Mouse (Mus musculus) mesoderm, embryonic 11.5 days (tissue): Measurements from ENCODE around the gene Cipc.

Source experiments
- DNase-seq: peaks from one replicate; pipeline ENCODE4 v3.0.0-alpha.2; 2012; ENCODE audit warnings: low read depth, low spot score

Gene Cipc

DNA sequence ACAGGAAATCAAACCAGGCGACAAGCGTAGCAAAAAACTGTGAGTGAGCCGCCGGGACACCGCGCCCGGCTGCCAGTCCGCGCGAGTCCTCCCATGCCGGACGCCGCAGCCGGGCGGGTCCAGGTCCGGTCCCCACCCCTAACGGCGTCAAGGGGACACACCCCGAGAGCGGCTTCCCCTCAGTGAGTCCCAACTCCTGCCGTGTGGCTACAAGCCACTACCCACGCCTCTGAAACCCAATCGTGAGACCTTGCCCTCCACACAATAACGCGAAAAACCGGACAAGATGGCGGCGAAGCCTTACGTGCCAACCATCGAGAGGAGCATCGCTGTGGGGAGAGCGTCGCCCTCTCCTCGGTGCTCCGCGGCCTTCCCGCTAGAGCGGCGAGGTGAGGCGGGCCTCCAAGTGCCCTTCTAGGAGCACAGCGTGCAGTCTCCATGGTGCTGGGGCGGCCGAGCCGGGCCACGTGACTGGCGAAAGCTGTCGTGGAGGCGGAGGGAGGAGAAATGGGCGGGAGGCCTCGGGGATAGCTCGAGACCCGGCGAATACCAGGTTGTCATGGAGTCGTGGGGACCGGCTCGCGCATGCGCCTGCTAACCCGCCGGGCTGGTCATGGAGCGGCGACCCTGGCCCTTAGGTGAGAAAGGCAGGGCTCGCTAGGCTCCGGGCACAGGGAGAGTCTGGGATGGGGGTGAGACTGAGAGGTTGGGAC, at the start of gene Cipc:
Cipc (plus strand) TSS at position 182 of the 713 bp plus-strand sequence.
- DNase-seq = peak; percentile 99

DNA sequence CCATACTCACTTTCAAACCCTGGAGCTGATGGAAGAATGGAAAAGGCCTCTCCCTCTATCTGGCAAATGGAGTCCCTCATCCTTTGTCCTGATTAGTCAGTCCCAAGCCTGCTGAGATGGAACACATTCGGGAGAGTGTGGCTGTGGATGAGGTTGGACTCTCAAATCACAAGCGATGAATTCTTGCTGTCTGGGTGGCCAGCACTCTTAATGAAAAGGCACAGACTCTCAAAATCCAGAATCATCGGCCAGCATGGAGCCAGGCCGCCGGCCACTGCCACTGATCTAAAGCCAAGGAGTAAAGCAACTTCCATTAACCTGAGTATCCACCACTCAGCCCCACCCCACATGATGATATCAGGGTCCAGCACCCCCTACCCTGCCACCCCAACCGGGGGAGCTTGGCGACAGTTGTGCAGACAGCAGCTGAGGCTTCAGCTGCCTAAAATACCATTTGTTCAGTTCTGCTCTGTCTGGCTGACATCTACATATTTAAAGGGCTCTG, 49.0 kb upstream of the Cipc start:
- no peak for DNase-seq

GRCm38 (mm10) chr12:86898448-86898847, 48.4 kb upstream of the Cipc start:
- DNase-seq = no peak

GRCm38 (mm10) chr12:86899461-86900179, 47.2 kb upstream of the Cipc start:
- no peak for DNase-seq

- DNase-seq = no peak
These were observed 42.7 kb upstream of the Cipc start for GRCm38 (mm10) chr12:86903828-86904806.

DNA sequence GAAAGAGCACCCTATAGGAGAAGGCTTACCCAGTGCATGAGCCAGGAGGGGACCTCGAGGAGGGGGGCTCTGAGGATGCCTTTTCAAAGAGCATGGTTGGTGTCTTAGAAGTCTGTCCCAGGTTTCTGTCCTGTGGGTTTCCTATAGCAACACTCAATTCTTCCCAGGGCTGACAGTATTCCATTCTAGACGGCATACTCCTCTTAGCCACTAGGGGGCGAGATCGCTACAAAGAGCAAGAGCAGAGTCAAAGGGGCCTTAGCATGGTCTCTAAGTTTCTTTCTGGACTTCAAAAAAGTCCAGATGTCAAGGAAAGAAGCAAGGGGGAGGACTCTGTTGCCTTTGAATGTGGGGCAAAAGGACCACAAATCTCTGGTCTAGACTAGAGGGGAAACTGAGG, 41.6 kb upstream of the Cipc start:
- no peak for DNase-seq

DNA sequence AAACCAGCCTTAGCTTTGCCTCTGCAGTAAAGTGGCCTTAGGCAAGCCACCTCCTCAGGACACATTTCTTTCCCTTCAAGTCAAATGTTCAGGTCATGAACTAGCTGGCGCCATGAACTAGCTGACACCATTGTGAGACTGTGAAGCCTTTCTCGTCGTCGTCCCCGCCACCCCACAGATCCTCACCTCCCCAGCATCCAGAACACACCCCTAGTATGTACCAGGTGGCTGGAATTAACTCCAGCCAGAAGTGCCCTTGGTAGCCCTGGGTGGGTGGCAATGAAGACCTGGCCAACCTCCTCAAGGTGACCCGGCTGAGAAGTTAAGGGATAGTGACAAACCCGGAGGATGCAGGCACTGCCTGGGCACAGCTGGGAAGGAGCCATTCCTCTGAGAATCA, 41.0 kb upstream of the Cipc start:
- no peak for DNase-seq

- peak; percentile 81 for DNase-seq
These were observed 40.4 kb upstream of the Cipc start for GRCm38 (mm10) chr12:86906395-86906794.

- no peak for DNase-seq
These were observed 35.3 kb upstream of the Cipc start for GRCm38 (mm10) chr12:86911482-86911931.

DNA sequence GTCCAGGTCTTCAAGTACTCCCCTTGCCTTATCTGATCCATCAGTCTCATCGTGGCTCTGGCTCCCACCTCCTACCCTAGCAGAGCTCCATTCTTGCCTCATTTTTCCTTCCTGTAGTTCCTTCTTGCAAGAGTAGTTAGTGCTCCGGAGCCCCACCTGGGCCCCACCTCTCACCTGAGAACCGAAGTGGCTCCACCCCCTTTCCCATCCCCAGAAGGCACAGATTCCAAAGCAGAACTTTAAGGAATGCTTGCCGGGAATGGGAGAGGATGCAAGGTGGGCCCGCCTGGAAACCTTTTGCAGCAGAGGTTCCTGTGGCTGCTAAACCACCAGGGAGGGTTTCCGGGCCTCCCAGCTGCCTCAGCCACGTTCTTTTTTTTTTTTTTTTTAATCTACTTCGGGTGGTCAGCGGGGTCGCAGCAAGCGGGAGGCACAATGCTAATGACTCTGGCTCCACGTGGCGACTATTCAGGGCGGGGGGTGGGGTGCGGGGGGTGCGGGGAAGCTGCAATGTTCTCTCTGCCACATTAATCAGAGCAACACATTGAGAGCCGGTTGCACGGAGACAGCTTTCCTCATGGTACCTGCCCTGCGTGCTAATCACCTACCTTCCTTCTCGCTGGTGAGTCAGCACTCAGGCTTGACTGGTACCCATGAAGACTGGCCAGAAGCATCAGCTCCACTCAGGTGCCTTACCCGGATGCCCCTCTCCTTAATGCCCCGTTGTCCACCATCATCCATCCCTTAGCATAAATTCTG, 34.3 kb upstream of the Cipc start:
- DNase-seq = no peak

- no peak for DNase-seq
These were observed 32.5 kb upstream of the Cipc start for GRCm38 (mm10) chr12:86914351-86914750.

DNA sequence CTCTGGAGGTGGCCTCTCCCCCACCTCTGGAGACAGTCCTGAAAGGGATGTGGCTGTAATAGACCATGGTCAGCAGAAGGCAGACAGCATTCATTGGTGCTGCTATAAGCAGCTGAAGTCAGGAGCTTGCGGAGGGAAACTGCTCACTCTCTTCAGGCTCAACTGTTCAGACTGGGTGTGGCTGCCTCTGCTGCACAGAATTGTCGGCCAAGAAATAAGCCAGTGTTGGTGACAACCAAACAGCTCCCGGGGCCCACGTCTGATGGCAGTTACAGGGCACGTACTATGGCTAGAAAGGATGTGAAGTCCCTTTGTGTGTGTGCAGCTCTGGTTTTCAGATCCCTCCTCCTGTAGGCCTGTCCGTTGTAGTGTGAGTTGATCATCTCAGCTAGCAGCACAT, 32.1 kb upstream of the Cipc start:
- no peak for DNase-seq

GRCm38 (mm10) chr12:86915617-86916016, 31.2 kb upstream of the Cipc start:
- DNase-seq = no peak

DNA sequence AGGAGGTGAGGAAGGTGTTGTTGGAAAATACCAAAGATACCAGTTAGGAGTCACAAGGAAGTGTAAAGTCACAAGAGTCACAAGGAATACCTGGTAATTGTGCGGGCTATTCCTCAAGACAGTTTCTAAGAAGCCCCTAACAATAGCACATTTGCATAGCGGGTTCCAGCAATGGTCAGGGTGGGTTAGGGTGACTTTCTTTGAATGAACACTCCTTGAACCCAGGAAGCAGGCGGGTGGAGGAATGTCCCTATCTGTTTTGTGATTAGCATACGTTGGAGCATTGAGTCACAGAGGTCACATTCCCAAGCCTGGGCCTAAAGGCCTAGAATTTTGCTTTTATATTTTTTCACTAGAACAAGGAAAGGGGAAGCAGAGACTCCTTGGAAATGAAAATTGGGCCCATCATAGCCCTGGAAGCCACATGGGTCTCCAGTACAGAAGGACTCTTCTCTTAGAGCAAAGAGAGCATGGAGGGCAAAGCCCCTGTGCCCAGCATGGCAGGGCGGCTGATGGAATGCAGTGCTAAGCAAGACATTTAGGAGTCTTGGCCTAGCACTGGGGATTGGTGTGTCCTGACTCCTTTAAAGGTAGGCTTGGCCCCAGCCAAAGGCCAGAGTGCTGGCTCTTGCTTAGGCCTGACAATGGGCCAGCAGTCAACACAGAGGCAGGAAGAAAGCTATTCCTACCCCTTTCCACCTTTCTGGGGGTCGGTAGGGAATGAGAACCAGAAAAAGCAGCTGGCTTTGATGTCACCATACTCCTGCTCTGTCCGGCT, 29.9 kb upstream of the Cipc start:
- no peak for DNase-seq

DNA sequence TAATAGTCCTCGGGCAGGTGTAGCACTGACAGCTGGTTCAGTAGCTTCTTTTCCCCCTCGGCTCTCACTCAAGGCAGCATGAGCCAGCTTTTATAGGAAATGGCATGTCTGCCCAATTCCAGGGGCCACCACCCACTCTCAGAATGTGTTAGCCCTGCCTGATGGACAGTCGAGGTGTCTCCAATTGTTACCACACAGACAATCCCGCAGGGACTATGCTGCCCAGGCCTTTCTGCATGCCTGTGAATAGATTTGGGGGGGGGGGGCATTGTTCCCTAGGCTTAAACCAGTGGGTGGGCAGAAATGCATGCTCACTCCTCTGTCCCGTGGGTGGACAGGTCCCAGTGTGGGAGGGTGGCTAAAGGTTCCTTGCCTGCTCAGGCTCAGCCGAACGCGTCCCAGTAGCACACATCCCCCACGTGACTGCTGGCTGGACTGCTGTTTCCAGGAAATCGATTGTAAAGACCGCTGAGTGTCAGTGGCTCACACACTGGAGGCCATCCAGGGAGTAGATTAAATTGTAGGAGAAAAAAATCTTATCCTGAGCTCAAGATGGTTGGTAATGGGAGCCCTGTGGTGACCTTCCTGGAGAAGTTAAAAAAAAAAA, 28.4 kb upstream of the Cipc start:
- DNase-seq = no peak

DNA sequence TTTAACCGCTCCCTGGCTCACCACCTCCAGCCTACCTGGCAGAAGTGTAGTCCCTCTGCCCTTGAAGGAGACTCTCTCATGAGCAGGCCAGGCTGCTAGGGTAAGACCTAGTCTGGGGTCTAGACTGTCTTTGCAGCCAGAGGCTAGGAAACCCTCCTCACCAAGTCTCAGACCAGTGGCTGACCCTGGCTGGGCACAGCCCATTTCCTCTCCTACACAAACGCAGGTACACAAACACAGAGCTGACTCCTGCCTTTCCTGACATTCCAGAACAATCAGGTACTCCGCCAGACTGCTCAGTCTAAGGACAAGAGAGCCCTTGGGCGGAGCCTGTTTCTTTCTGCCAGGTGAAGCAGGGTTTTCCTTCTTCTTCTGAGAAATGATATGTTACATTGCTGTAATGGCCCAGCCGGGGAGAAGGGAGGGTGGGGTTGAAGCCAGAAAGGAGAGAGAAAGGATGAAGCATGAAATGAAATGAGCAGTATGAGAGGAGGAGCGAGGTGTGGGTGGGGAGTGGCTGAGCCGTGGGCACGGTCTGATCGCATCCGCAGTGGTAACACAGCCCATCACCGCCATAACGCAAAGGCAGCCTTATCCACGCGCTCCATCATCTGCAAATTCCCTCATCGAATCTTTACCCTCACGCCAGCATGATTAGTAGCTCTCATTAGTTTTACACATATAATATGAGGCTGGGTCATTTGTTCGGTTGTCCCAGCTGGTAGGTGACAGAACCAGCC, 27.7 kb upstream of the Cipc start:
- DNase-seq = no peak

DNA sequence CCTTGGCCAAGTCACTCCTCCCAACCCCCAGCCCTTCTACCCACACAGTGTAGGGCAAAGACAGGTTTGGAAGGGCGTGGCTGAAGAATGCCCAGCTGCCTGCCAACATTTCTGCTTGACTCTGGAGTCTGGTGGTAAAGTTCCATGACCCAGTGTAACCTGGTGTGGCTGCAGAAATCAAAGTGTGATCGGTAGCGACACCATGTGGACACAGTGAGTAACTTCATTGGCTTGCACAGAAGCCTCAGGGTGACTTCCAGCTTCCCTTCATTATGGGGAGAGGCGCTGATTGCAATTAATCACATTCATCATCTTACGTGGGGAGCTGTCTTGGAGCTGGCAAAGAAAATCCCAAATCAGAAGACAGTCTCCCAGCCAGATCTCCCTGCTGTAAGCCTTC, 23.0 kb upstream of the Cipc start:
- peak; percentile 79 for DNase-seq

- DNase-seq = no peak
These were observed 15.7 kb upstream of the Cipc start for GRCm38 (mm10) chr12:86930934-86931729.
